Comparison of ENCODE assay signal across 8 mouse cellular contexts in genomic region chrX:7574087-7574884, GRCm38 (mm10). TPM values are rescaled to one million over a fixed set of nuclear protein-coding genes. Genes with fewer than 3 reads are reported as not detected.
DNase-seq lines count a peak whose midpoint lies in the region; ATAC-seq and TF ChIP-seq lines count a peak whose summit lies in the region.

Ppp1r3f (minus strand) TSS chrX:7574283.

- peaks cover 11% of the 10 kb centered on the region for H3K36me3 ChIP-seq in megakaryocyte, embryonic 14.5 days (replicated peaks; ENCODE audit: low read length)

- peak; percentile 70 for ATAC-seq in activated CD4-positive, CD25-positive, alpha-beta regulatory T cell, adult 4 months

- H3K4me3 ChIP-seq in cortical plate, adult 2 months (ENCODE audit: insufficient read depth, low read length), result peak within 1 kb of the TSS; percentile 55
- peak within 1 kb of the TSS; percentile 95 for H3K4me3 ChIP-seq in megakaryocyte, embryonic 14.5 days (replicated peaks)

- H3K27ac ChIP-seq in cortical plate, adult 2 months (ENCODE audit: insufficient read depth, low read length), result peak within 1 kb of the TSS; percentile 91

- 0 out of 2 replicates have a peak, but pooled peaks have one; percentile 19 for TF ChIP-seq POLR2A in cortical plate, adult 2 months (IDR thresholded peaks at IDR 0.05; ENCODE audit: extremely low read depth, insufficient read depth, low read length)

- TF ChIP-seq CTCF in cortical plate, adult 2 months (IDR thresholded peaks at IDR 0.05; ENCODE audit: extremely low read depth, insufficient read depth, low read length), result no peak

- peaks cover 5% of the 10 kb centered on the region; the same call in 1 of the 2 replicates for H3K4me1 ChIP-seq in cortical plate, adult 2 months (ENCODE audit: control insufficient read depth, insufficient read depth, low read length)
- peaks cover 57% of the 10 kb centered on the region for H3K4me1 ChIP-seq in megakaryocyte, embryonic 14.5 days

- peaks cover 4% of the 10 kb centered on the region for H3K27me3 ChIP-seq in megakaryocyte, embryonic 14.5 days (replicated peaks)

- peaks cover 7% of the 10 kb centered on the region; the same call in 1 of the 2 replicates for H3K9me3 ChIP-seq in megakaryocyte, embryonic 14.5 days

- DNase-seq in gastrocnemius, adult 8-10 months (ENCODE audit: low spot score in 2 of 2), result peak; percentile 85 to 88
- DNase-seq in hindlimb bud, embryonic 11.5 days (ENCODE audit: extremely low spot score, low read depth, low spot score), result peak; percentile 52
- DNase-seq in left cerebral cortex, adult 8-10 months (ENCODE audit: low spot score in 2 of 2), result peak; percentile 92 to 99
- DNase-seq in right cerebral cortex, postnatal 10 days (ENCODE audit: low spot score in 2 of 2), result peak; percentile 98 to 99
- peak; percentile 79 for DNase-seq in urinary bladder, postnatal 25 days (ENCODE audit: low spot score)

RNA-seq across cellular contexts. Expression of gene Ppp1r3f, which starts in this region (rescaled TPM):
- polyA plus RNA-seq in activated CD4-positive, CD25-positive, alpha-beta regulatory T cell, adult 4 months (2017; shearing (Covaris generic)), result 1 to 10 TPM; 4.4 to 6.5 TPM
- 13.9 and 14.2 TPM in 2 replicates for polyA plus RNA-seq in cortical plate, adult 2 months (2012; rRNA removed)
- 1 to 10 TPM; 2.4 to 4.7 (median 4.3) TPM for total RNA-seq in gastrocnemius, adult 8-10 months (2022)
- total RNA-seq in left cerebral cortex, adult 8-10 months (2022), result 10 to 100 TPM; 21.4 to 30.0 (median 22.8) TPM
- polyA plus RNA-seq in megakaryocyte, embryonic 14.5 days (2012; ENCODE audit: insufficient read depth, low replicate concordance), result 0.54 and 1.3 TPM in 2 replicates

Comparison
In these comparisons a context has a peak if more than half of its experiments do, and no peak if none do; other contexts are left out.
1. Peak in every context shown above with its lines: DNase-seq, ATAC-seq, H3K4me3 ChIP-seq and H3K27ac ChIP-seq.